Mouse (Mus musculus) lung, postnatal 0 days (tissue): ENCODE results near the gene Gpatch1. TPM values are rescaled to one million over a fixed set of nuclear protein-coding genes. Genes with fewer than 3 reads are reported as not detected.
A peak's percentile ranks its signal among the peaks of the same experiment; 100 is the strongest.

Experiments
- ATAC-seq: fragments of 200-750 bp; cut with Nextera tagmentation; 2 replicates; pipeline ENCODE4 v1.8.0; 2017; ENCODE audit warnings: moderate library complexity
- DNase-seq: peaks from one replicate; pipeline ENCODE4 v3.0.0-alpha.2; 2016; ENCODE audit warnings: low spot score
- H3K27ac ChIP-seq: fragments of 300-500 bp; sonication (generic); 2 replicates; pipeline ENCODE4 v1.5.1; 2014; ENCODE audit warnings: antibody characterized with exemption, mild to moderate bottlenecking, low read length, mixed read lengths
- H3K27me3 ChIP-seq: fragments of 300-500 bp; sonication (generic); replicated peaks from 2 replicates; pipeline ENCODE4 v1.6.1; 2014; ENCODE audit warnings: low read length, mixed read lengths; ENCODE audit not compliant: insufficient read depth
- H3K36me3 ChIP-seq: fragments of 300-500 bp; sonication (generic); 2 replicates; pipeline ENCODE4 v1.6.1; 2014; ENCODE audit warnings: low read length, mixed read lengths; ENCODE audit not compliant: insufficient read depth
- H3K4me1 ChIP-seq: fragments of 300-500 bp; sonication (generic); 2 replicates; pipeline ENCODE4 v1.6.1; 2014; ENCODE audit warnings: antibody characterized with exemption, low read depth, low read length, mixed read lengths; ENCODE audit not compliant: insufficient read depth
- H3K4me2 ChIP-seq: fragments of 300-500 bp; sonication (generic); replicated peaks from 2 replicates; pipeline ENCODE4 v1.6.1; 2014; ENCODE audit warnings: low read depth, mild to moderate bottlenecking, low read length, moderate library complexity, mixed read lengths
- H3K4me3 ChIP-seq: fragments of 300-500 bp; sonication (generic); 2 replicates; pipeline ENCODE4 v1.5.1; 2014; ENCODE audit warnings: low read depth, low read length
- H3K9ac ChIP-seq: fragments of 300-500 bp; sonication (generic); replicated peaks from 2 replicates; pipeline ENCODE4 v1.6.1; 2014; ENCODE audit warnings: low read depth, mild to moderate bottlenecking
- H3K9me3 ChIP-seq: fragments of 300-500 bp; sonication (generic); 2 replicates; pipeline ENCODE4 v1.6.1; 2016; ENCODE audit warnings: low read length, mixed read lengths
- CTCF ChIP-seq: IDR thresholded peaks from 2 replicates; pipeline ENCODE4 v1.5.1; 2016; ENCODE audit warnings: antibody characterized with exemption, mild to moderate bottlenecking
- EP300 ChIP-seq: IDR thresholded peaks from 2 replicates; pipeline ENCODE4 v1.6.1; 2016; ENCODE audit warnings: antibody characterized with exemption, mild to moderate bottlenecking, control low read depth
- WGBS: fragments of 180-500 bp; shearing (Covaris S2); extraction: QIAGEN DNeasy Blood & Tissue Kit; methylation state at CpG from one replicate; pipeline ENCODE4 v1.1.7; 2014; 5-methylcytosine and 5-hydroxymethylcytosine counted together
- polyA plus RNA-seq: library from polyadenylated mRNA; unstranded; fragments of >200 nt; fragmentation: Nextera tagmentation; extraction: Ambion mirVana; gene quantifications from 2 replicates; pipeline ENCODE4 v1.2.1, GENCODE M21; 2015

Gpatch1 gene
- polyA plus RNA-seq, 1 experiment from 2014 or later = 13.6 TPM

DNA sequence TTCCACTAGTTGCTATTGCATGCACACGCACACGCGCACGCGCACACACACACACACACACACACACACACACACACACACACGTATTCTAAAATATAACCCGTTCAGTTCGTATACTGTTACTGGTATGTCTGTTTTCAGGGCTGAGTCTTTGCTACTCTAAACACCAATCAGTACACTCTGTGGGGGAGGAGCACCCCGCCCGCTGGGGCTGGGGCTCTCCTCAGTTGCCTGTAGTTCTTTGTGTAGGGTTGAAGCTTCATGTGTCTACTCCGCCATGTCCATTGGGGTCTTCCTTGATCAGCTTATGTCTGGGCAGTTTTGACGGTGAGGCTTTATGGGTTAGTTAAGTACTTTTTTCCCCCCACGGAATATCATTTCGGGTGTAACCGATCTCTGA lies 35.1 kb upstream of the Gpatch1 start:
- H3K4me1 ChIP-seq = no peaks in the 10 kb centered on the region
- H3K4me3 ChIP-seq = no peak overlapping the region
- no peak overlapping the region for H3K27ac ChIP-seq
- no peaks in the 10 kb centered on the region for H3K9me3 ChIP-seq
- no peak for TF ChIP-seq EP300
- no peak for TF ChIP-seq CTCF
- no peaks in the 10 kb centered on the region for H3K27me3 ChIP-seq
- no peak for DNase-seq
- no peak for ATAC-seq
- H3K36me3 ChIP-seq = no peaks in the 10 kb centered on the region
- H3K9ac ChIP-seq = no peak overlapping the region
- 93% methylated on average over 15 of the region's 15 CpGs for WGBS
- H3K4me2 ChIP-seq = no peak overlapping the region

DNA sequence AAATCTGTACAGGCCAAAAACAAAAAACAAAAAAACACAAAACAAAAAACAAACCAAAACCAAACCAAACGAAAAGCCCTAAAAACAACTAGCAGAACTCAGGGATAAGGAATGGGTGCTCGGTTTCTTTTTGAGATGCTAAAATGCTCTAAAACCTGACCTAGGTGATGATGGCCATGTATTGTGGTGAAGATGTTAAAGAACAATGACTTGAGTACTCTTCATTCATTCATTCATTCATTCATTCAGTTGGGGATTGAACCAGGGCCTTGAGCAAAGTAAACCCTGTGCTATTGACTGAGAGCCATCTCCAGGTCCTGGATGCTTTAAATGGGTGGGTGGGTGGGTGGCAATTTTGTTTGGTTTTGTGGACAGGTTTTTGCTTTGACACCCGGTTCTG lies 32.9 kb upstream of the Gpatch1 start:
- no peak overlapping the region for H3K9ac ChIP-seq
- no peak overlapping the region for H3K27ac ChIP-seq
- TF ChIP-seq EP300 (no peak), CTCF (no peak)
- H3K36me3 ChIP-seq = no peaks in the 10 kb centered on the region
- no peak overlapping the region for H3K4me2 ChIP-seq
- no peaks in the 10 kb centered on the region for H3K4me1 ChIP-seq
- no peaks in the 10 kb centered on the region for H3K27me3 ChIP-seq
- DNase-seq (no peak), ATAC-seq (no peak)
- no peaks in the 10 kb centered on the region for H3K9me3 ChIP-seq
- H3K4me3 ChIP-seq = no peak overlapping the region
- WGBS = 75% methylated on average over 3 of the region's 3 CpGs

DNA sequence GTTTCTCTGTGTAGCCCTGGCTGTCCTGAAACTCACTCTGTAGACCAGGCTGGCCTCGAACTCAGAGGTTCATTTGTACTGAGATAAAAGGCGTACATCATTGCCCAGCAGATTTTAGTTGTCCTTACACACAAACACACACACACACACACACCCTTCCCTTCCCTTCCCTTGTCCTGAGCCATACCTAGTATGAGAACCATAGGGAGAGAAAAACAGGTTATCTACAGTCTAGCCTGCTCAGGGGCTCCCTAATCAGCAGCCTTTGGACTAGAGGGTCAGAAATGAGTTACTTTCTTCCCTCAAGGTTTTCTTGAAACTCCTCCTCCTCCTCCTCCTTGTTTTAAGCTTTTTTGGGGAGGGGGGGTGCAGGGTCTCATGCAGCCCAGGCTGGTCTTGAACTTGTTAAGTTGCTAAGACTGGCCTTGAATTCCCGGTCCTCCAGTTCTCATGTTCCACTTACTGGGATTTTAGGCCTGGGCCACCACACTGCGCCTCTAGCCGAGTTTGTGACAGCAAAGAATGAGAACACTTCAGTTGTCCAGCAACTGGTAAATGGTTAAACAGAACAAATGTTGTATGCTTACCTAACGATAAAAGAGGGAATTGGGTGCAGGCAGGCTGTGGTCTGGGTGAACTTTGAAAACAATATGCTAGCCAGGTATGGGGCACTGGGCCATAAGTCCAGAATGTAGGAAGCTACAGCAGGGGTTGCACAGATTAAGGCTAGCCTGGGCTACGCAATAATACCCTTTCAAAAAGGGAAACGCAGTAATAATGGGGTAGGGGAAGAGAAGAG lies 31.8 kb upstream of the Gpatch1 start:
- no peak for ATAC-seq
- H3K27me3 ChIP-seq = no peaks in the 10 kb centered on the region
- H3K4me2 ChIP-seq = no peak overlapping the region
- no peak overlapping the region for H3K4me3 ChIP-seq
- no peak overlapping the region for H3K27ac ChIP-seq
- no peaks in the 10 kb centered on the region for H3K36me3 ChIP-seq
- no peaks in the 10 kb centered on the region for H3K9me3 ChIP-seq
- 78% methylated on average over 8 of the region's 8 CpGs for WGBS
- H3K9ac ChIP-seq = no peak overlapping the region
- no peak for TF ChIP-seq EP300
- no peak for TF ChIP-seq CTCF
- no peaks in the 10 kb centered on the region for H3K4me1 ChIP-seq
- DNase-seq = peak; percentile 17

DNA sequence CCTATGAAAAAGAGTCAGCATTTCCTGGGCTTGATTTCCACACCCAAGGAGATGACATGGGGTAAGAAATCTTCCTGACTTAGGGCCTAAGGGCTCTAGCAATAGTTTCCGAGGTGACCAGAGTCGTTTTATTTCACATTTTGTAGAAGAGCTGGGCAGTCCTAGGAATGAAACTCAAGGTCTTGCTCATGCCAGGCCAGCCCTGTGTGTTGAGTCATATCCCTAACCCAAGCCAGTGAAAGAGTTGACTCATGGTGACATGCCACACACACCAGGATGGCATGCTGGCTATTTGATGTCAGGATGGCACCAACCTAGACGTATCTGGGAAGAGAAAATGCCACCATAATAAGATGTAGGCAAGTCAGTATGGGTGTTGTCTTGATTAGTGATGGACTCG lies 30.8 kb upstream of the Gpatch1 start:
- Histone ChIP-seq H3K4me3 (no peak overlapping the region), H3K4me2 (no peak overlapping the region), H3K27me3 (no peaks in the 10 kb centered on the region), H3K27ac (no peak overlapping the region), H3K36me3 (no peaks in the 10 kb centered on the region), H3K4me1 (no peaks in the 10 kb centered on the region), H3K9me3 (no peaks in the 10 kb centered on the region), H3K9ac (no peak overlapping the region)
- no peak for TF ChIP-seq CTCF
- no peak for TF ChIP-seq EP300
- DNase-seq (no peak), ATAC-seq (no peak)
- 79% methylated on average over 4 of the region's 4 CpGs for WGBS

DNA sequence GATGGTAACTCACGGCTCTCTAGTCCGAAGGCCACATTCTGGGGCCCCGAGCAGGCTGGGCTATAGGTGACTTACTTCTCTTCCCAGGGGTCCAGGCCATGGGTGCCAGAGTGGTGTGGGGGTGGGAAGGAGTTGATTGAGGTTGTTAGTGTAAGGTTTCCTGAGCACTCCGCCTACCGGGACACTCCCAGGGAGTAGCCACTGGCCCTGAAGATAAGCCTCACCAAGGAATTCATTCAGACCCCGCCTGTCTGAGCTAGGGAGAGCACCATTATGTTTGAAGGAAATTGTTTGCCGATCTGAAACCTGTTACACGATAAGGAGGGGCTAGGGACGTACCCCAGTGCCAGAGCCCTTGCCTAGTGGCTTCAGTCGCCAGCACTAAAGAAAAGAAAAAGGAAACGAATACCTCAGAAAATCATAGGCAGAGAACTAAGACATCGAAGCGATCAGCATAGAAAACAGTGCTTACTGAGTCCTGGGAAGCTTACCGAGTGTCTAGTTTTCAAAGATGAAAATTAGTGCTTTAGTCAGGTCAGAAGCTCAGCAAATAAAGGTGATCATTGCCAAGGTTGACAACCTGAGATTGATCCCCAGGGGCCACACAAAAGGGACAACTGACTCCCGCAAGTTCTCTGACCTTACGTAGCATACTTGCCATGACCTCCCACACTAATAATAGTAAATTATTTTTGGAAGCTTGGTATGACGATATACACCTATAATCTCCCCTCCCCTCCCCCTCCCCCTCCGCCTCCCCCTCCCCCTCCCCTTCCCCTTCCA lies 29.9 kb upstream of the Gpatch1 start:
- no peaks in the 10 kb centered on the region for H3K27me3 ChIP-seq
- TF ChIP-seq EP300 (no peak), CTCF (no peak)
- WGBS = 37% methylated on average over 17 of the region's 18 CpGs
- H3K4me2 ChIP-seq = 0 out of 2 replicates have a peak overlapping the region, but pooled peaks have one; percentile 2
- no peak overlapping the region for H3K9ac ChIP-seq
- no peaks in the 10 kb centered on the region for H3K4me1 ChIP-seq
- ATAC-seq (peak; percentile 47), DNase-seq (peak; percentile 40)
- H3K27ac ChIP-seq = 0 out of 2 replicates have a peak overlapping the region, but pooled peaks have one; percentile 38
- H3K36me3 ChIP-seq = no peaks in the 10 kb centered on the region
- no peaks in the 10 kb centered on the region for H3K9me3 ChIP-seq
- H3K4me3 ChIP-seq = no peak overlapping the region

DNA sequence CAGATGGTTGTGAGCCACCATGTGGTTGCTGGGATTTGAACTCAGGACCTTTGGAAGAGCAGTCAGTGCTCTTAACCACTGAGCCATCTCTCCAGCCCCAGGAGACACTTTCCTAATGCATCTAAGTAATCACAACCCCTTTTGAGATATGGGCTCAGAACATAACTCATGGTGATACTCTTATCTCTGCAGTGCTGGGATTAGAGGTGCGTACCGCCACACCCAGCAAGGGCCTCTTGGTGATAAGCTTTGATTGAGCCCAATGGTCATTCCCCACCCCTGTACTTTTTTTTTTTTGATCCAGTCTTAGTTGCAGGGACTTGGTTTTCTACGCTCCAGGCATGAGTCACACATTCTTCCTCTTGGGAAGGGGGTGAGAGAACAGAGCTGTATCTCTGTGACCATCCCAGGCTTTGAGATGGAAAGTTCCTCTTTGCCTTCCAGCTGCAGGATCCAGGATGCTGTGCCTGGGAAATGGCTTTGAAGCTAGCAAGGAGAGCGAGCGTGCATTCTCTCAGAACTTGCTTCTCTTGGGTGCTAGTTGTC lies 26.6 kb upstream of the Gpatch1 start:
- no peaks in the 10 kb centered on the region for H3K9me3 ChIP-seq
- H3K36me3 ChIP-seq = no peaks in the 10 kb centered on the region
- no peak overlapping the region for H3K4me2 ChIP-seq
- WGBS = 80% methylated on average over 5 of the region's 5 CpGs
- no peak overlapping the region for H3K4me3 ChIP-seq
- H3K27ac ChIP-seq = no peak overlapping the region
- H3K9ac ChIP-seq = no peak overlapping the region
- H3K4me1 ChIP-seq = no peaks in the 10 kb centered on the region
- H3K27me3 ChIP-seq = no peaks in the 10 kb centered on the region
- TF ChIP-seq EP300 = no peak
- no peak for TF ChIP-seq CTCF
- DNase-seq (no peak), ATAC-seq (no peak)
